Mouse (Mus musculus): ENCODE measurements around the gene Cwc27. TPM values are rescaled to one million over a fixed set of nuclear protein-coding genes. Genes with fewer than 3 reads are reported as not detected.
A peak's percentile ranks its signal among the peaks of the same experiment; 100 is the strongest.

Cwc27 gene
- polyA plus RNA-seq, 1 experiment from 2014 or later: 26.7 TPM

- Histone ChIP-seq H3K9ac (no peak overlapping the region), H3K9me3 (no peaks in the 10 kb centered on the region), H3K27ac (no peak overlapping the region), H3K27me3 (no peaks in the 10 kb centered on the region), H3K36me3 (peaks cover 13% of the 10 kb centered on the region), H3K4me2 (no peak overlapping the region), H3K4me3 (no peak overlapping the region), H3K4me1 (no peaks in the 10 kb centered on the region)
- ATAC-seq (ENCODE audit: insufficient number of reproducible peaks, low FRiP score, low TSS enrichment, low read depth): no peak
- WGBS: 91% methylated on average over 9 of the region's 9 CpGs
Observed at GRCm38 (mm10) chr13:104661188-104661587, 155.8 kb downstream of the Cwc27 start.

GRCm38 (mm10) chr13:104660042-104660680 lies 156.8 kb downstream of the Cwc27 start:
- Histone ChIP-seq H3K4me3 (no peak overlapping the region), H3K27me3 (no peaks in the 10 kb centered on the region), H3K4me1 (no peaks in the 10 kb centered on the region), H3K9me3 (no peaks in the 10 kb centered on the region), H3K36me3 (peaks cover 13% of the 10 kb centered on the region), H3K4me2 (no peak overlapping the region), H3K9ac (no peak overlapping the region), H3K27ac (no peak overlapping the region)
- 91% methylated on average over 7 of the region's 7 CpGs for WGBS
- ATAC-seq (ENCODE audit: insufficient number of reproducible peaks, low FRiP score, low TSS enrichment, low read depth): no peak

- no peaks in the 10 kb centered on the region; the same call in 1 of the 2 replicates for H3K4me1 ChIP-seq
- 90% methylated on average over 5 of the region's 5 CpGs for WGBS
- no peaks in the 10 kb centered on the region for H3K9me3 ChIP-seq
- no peak overlapping the region for H3K4me3 ChIP-seq
- peaks cover 13% of the 10 kb centered on the region for H3K36me3 ChIP-seq
- no peak overlapping the region for H3K27ac ChIP-seq
- H3K27me3 ChIP-seq: no peaks in the 10 kb centered on the region
- no peak for ATAC-seq (ENCODE audit: insufficient number of reproducible peaks, low FRiP score, low TSS enrichment, low read depth)
- no peak overlapping the region for H3K9ac ChIP-seq
- no peak overlapping the region for H3K4me2 ChIP-seq
Observed at GRCm38 (mm10) chr13:104656666-104657272, 160.2 kb downstream of the Cwc27 start.

GRCm38 (mm10) chr13:104655137-104655536 lies 161.8 kb downstream of the Cwc27 start:
- H3K9me3 ChIP-seq: no peaks in the 10 kb centered on the region
- H3K4me1 ChIP-seq: no peaks in the 10 kb centered on the region; the same call in 1 of the 2 replicates
- H3K9ac ChIP-seq: no peak overlapping the region
- ATAC-seq (ENCODE audit: insufficient number of reproducible peaks, low FRiP score, low TSS enrichment, low read depth): no peak
- peaks cover 3% of the 10 kb centered on the region; the same call in 1 of the 2 replicates for H3K36me3 ChIP-seq
- no peak overlapping the region for H3K27ac ChIP-seq
- no peak overlapping the region for H3K4me2 ChIP-seq
- H3K27me3 ChIP-seq: no peaks in the 10 kb centered on the region
- no peak overlapping the region for H3K4me3 ChIP-seq
- WGBS: 53% methylated on average over 3 of the region's 3 CpGs

GRCm38 (mm10) chr13:104651763-104652162 lies 165.2 kb downstream of the Cwc27 start:
- H3K9ac ChIP-seq: no peak overlapping the region
- no peak overlapping the region for H3K27ac ChIP-seq
- no peak for ATAC-seq (ENCODE audit: insufficient number of reproducible peaks, low FRiP score, low TSS enrichment, low read depth)
- H3K4me1 ChIP-seq: no peaks in the 10 kb centered on the region; the same call in 1 of the 2 replicates
- no peak overlapping the region for H3K4me2 ChIP-seq
- 78% methylated on average over 2 of the region's 2 CpGs for WGBS
- no peaks in the 10 kb centered on the region for H3K9me3 ChIP-seq
- no peak overlapping the region for H3K4me3 ChIP-seq
- no peaks in the 10 kb centered on the region; the same call in 1 of the 2 replicates for H3K36me3 ChIP-seq
- H3K27me3 ChIP-seq: no peaks in the 10 kb centered on the region

GRCm38 (mm10) chr13:104650654-104651053 lies 166.3 kb downstream of the Cwc27 start:
- no peaks in the 10 kb centered on the region for H3K9me3 ChIP-seq
- 77% methylated on average over 2 of the region's 2 CpGs for WGBS
- H3K27me3 ChIP-seq: no peaks in the 10 kb centered on the region
- H3K4me2 ChIP-seq: no peak overlapping the region
- no peak for ATAC-seq (ENCODE audit: insufficient number of reproducible peaks, low FRiP score, low TSS enrichment, low read depth)
- H3K9ac ChIP-seq: no peak overlapping the region
- no peaks in the 10 kb centered on the region; the same call in 1 of the 2 replicates for H3K4me1 ChIP-seq
- no peaks in the 10 kb centered on the region for H3K36me3 ChIP-seq
- H3K27ac ChIP-seq: no peak overlapping the region
- no peak overlapping the region for H3K4me3 ChIP-seq

- 70% methylated on average over 5 of the region's 5 CpGs for WGBS
- no peaks in the 10 kb centered on the region for H3K9me3 ChIP-seq
Observed at GRCm38 (mm10) chr13:104650145-104650544, 166.8 kb downstream of the Cwc27 start.

GRCm38 (mm10) chr13:104645778-104646425 lies 171.0 kb downstream of the Cwc27 start:
- Histone ChIP-seq H3K9me3 (no peaks in the 10 kb centered on the region), H3K9ac (no peak overlapping the region), H3K4me1 (no peaks in the 10 kb centered on the region), H3K4me3 (no peak overlapping the region), H3K27ac (0 out of 2 replicates have a peak overlapping the region, but pooled peaks have one; percentile 33), H3K36me3 (no peaks in the 10 kb centered on the region), H3K4me2 (no peak overlapping the region), H3K27me3 (no peaks in the 10 kb centered on the region)
- ATAC-seq (ENCODE audit: insufficient number of reproducible peaks, low FRiP score, low TSS enrichment, low read depth): no peak
- 86% methylated on average over 6 of the region's 6 CpGs for WGBS

More at GRCm38 (mm10) chr13:104650145-104650544, 166.8 kb downstream of the Cwc27 start:
- Histone ChIP-seq H3K4me3 (no peak overlapping the region), H3K9ac (no peak overlapping the region), H3K4me2 (no peak overlapping the region), H3K4me1 (no peaks in the 10 kb centered on the region; the same call in 1 of the 2 replicates), H3K36me3 (no peaks in the 10 kb centered on the region), H3K27me3 (no peaks in the 10 kb centered on the region), H3K27ac (no peak overlapping the region)
- ATAC-seq (ENCODE audit: insufficient number of reproducible peaks, low FRiP score, low TSS enrichment, low read depth): no peak

- H3K27ac ChIP-seq: no peak overlapping the region
- H3K27me3 ChIP-seq: no peaks in the 10 kb centered on the region
- no peak overlapping the region for H3K9ac ChIP-seq
- no peaks in the 10 kb centered on the region for H3K9me3 ChIP-seq
- no peaks in the 10 kb centered on the region for H3K4me1 ChIP-seq
- WGBS: 83% methylated on average over 1 of the region's 1 CpGs
- ATAC-seq (ENCODE audit: insufficient number of reproducible peaks, low FRiP score, low TSS enrichment, low read depth): no peak
- H3K36me3 ChIP-seq: no peaks in the 10 kb centered on the region
- no peak overlapping the region for H3K4me2 ChIP-seq
- H3K4me3 ChIP-seq: no peak overlapping the region
Observed at GRCm38 (mm10) chr13:104644185-104644584, 172.8 kb downstream of the Cwc27 start.

- H3K9me3 ChIP-seq: no peaks in the 10 kb centered on the region
- H3K4me2 ChIP-seq: no peak overlapping the region
- no peaks in the 10 kb centered on the region for H3K36me3 ChIP-seq
- no peak for ATAC-seq (ENCODE audit: insufficient number of reproducible peaks, low FRiP score, low TSS enrichment, low read depth)
- H3K27ac ChIP-seq: no peak overlapping the region; the same call in 1 of the 2 replicates
- no peak overlapping the region for H3K9ac ChIP-seq
- WGBS: 82% methylated on average over 5 of the region's 5 CpGs
- no peak overlapping the region for H3K4me3 ChIP-seq
- no peaks in the 10 kb centered on the region for H3K4me1 ChIP-seq
- no peaks in the 10 kb centered on the region for H3K27me3 ChIP-seq
Observed at GRCm38 (mm10) chr13:104640694-104641454, 176.1 kb downstream of the Cwc27 start.

GRCm38 (mm10) chr13:104638988-104639387 lies 178.0 kb downstream of the Cwc27 start:
- Histone ChIP-seq H3K9me3 (no peaks in the 10 kb centered on the region), H3K27ac (no peak overlapping the region), H3K9ac (no peak overlapping the region), H3K36me3 (no peaks in the 10 kb centered on the region), H3K4me2 (no peak overlapping the region), H3K4me1 (no peaks in the 10 kb centered on the region), H3K4me3 (no peak overlapping the region), H3K27me3 (no peaks in the 10 kb centered on the region)
- WGBS: 69% methylated on average over 3 of the region's 3 CpGs
- ATAC-seq (ENCODE audit: insufficient number of reproducible peaks, low FRiP score, low TSS enrichment, low read depth): no peak

All from limb, embryonic 15.5 days (tissue).